Mouse (Mus musculus): Measurements from ENCODE around the gene Tmed2. TPM values are rescaled to one million over a fixed set of nuclear protein-coding genes. Genes with fewer than 3 reads are reported as not detected.
A peak's percentile ranks its signal among the peaks of the same experiment; 100 is the strongest.
"Not testable (repeated sequence)": the region's sequence is repeated elsewhere in the genome, so short reads cannot be mapped to it uniquely, and the experiment has no call there.

The Tmed2 gene
- polyA plus RNA-seq, 1 experiment from 2014 or later = 629 TPM

DNA sequence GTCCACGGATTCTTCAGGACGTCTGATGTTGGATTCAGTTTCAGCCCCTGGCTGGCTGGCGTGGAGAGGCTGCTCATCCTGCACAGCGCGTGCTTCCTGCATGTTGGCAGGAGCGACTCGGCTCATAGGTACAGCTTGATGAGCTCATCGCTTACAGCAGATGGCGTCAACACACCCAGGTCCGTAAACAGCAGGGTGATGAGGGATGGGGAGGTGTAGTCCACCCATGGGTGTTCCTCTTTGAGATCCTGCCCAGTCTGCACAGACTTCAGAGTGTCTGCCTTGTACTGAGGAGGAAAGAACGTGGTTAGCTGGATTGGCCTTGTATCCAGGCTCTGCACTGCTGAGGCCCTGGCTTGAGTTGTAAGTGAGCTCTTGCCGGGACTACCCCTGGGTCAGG lies 30.6 kb downstream of the Tmed2 start:
- Histone ChIP-seq H3K4me1 (ENCODE audit: control insufficient read depth, insufficient read depth, low read length) (no peaks in the 10 kb centered on the region), H3K27me3 (replicated peaks; ENCODE audit: control insufficient read depth, insufficient read depth, low read length) (no peaks in the 10 kb centered on the region), H3K27ac (replicated peaks; ENCODE audit: low read depth, low read length) (no peak overlapping the region), H3K36me3 (ENCODE audit: control insufficient read depth, insufficient read depth, low read length) (peaks cover 99% of the 10 kb centered on the region), H3K4me2 (ENCODE audit: low read depth, low read length) (no peak overlapping the region), H3K9me3 (ENCODE audit: control insufficient read depth, low read length) (no peaks in the 10 kb centered on the region), H3K4me3 (ENCODE audit: low read depth, low read length) (no peak overlapping the region), H3K9ac (ENCODE audit: low read depth, low read length) (no peak overlapping the region)
- DNase-seq (ENCODE audit: low spot score) (no peak), ATAC-seq (ENCODE audit: low read depth) (no peak)
- WGBS = 84% methylated on average over 12 of the region's 12 CpGs

- H3K9me3 ChIP-seq (ENCODE audit: control insufficient read depth, low read length) = no peaks in the 10 kb centered on the region
Measured at GRCm38 (mm10) chr5:124575467-124575866, 35.0 kb downstream of the Tmed2 start.

DNA sequence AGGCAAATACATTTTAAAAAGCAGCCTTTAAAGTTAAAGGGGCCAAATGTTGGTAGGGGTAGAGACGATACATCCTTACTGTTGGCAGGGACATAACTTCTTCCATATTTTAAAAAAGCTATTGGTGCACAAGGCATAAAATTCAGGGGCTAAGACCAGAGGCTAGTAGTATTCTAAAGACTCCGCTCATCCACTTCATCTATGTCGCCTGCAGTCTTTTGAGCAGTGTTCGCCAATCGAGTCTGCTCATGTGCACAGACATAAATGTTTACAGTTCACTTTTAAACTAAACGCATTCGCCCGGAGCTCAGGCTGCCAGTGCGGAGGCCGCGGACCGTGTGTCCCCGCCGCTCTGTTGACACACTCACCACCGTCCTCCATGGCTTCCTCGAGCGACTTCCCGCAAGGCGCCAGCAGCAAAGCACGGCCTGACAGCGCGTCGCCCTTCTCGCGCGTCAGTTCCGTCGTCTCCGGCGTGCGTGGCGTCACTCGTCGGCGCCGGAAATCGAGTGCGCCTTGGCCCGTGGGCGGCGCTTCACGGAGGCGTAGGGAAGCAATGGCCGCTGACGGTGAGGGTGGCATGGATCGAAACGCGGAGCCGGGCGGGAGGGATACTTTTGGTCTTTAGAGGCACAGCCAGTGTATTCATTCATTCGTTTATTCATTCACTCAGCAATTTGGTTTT lies 38.3 kb downstream of the Tmed2 start, which contains the start of the genes Eif2b1 and Gtf2h3:
TSS of gene Eif2b1 (minus strand) at position 499 of the 685 bp plus-strand sequence.
TSS of gene Gtf2h3 (plus strand) at position 508 of the 685 bp plus-strand sequence.
- Histone ChIP-seq H3K9ac (ENCODE audit: low read depth, low read length) (peak within 1 kb of the TSS; percentile 75), H3K36me3 (ENCODE audit: control insufficient read depth, insufficient read depth, low read length) (peaks cover 50% of the 10 kb centered on the region), H3K9me3 (ENCODE audit: control insufficient read depth, low read length) (no peaks in the 10 kb centered on the region), H3K4me1 (ENCODE audit: control insufficient read depth, insufficient read depth, low read length) (peaks cover 14% of the 10 kb centered on the region), H3K27ac (replicated peaks; ENCODE audit: low read depth, low read length) (no peak within 1 kb of the TSS; the same call in 1 of the 2 replicates), H3K4me3 (ENCODE audit: low read depth, low read length) (peak within 1 kb of the TSS; percentile 68), H3K4me2 (ENCODE audit: low read depth, low read length) (peak within 1 kb of the TSS; percentile 90), H3K27me3 (replicated peaks; ENCODE audit: control insufficient read depth, insufficient read depth, low read length) (no peaks in the 10 kb centered on the region)
- DNase-seq (ENCODE audit: low spot score) (peak; percentile 96), ATAC-seq (ENCODE audit: low read depth) (peak; percentile 95)
- 2% methylated on average over 41 of the region's 51 CpGs for whole genome bisulfite sequencing

More at GRCm38 (mm10) chr5:124575467-124575866, 35.0 kb downstream of the Tmed2 start:
- no peak for DNase-seq (ENCODE audit: low spot score)
- H3K27me3 ChIP-seq (replicated peaks; ENCODE audit: control insufficient read depth, insufficient read depth, low read length) = no peaks in the 10 kb centered on the region
- H3K4me2 ChIP-seq (ENCODE audit: low read depth, low read length) = no peak overlapping the region
- no peak for ATAC-seq (ENCODE audit: low read depth)
- 96% methylated on average over 7 of the region's 7 CpGs for WGBS
- no peak overlapping the region for H3K9ac ChIP-seq (ENCODE audit: low read depth, low read length)
- H3K36me3 ChIP-seq (ENCODE audit: control insufficient read depth, insufficient read depth, low read length) = peaks cover 69% of the 10 kb centered on the region
- no peak overlapping the region for H3K4me3 ChIP-seq (ENCODE audit: low read depth, low read length)
- peaks cover 14% of the 10 kb centered on the region for H3K4me1 ChIP-seq (ENCODE audit: control insufficient read depth, insufficient read depth, low read length)
- H3K27ac ChIP-seq (replicated peaks; ENCODE audit: low read depth, low read length) = no peak overlapping the region

- no peaks in the 10 kb centered on the region for H3K9me3 ChIP-seq (ENCODE audit: control insufficient read depth, low read length)
- peaks cover 14% of the 10 kb centered on the region for H3K4me1 ChIP-seq (ENCODE audit: control insufficient read depth, insufficient read depth, low read length)
- H3K4me2 ChIP-seq (ENCODE audit: low read depth, low read length) = no peak overlapping the region
- DNase-seq (ENCODE audit: low spot score) = no peak
- H3K9ac ChIP-seq (ENCODE audit: low read depth, low read length) = no peak overlapping the region
- ATAC-seq (ENCODE audit: low read depth) = no peak
- no peak overlapping the region for H3K27ac ChIP-seq (replicated peaks; ENCODE audit: low read depth, low read length)
- H3K36me3 ChIP-seq (ENCODE audit: control insufficient read depth, insufficient read depth, low read length) = peaks cover 53% of the 10 kb centered on the region
- WGBS = 88% methylated on average over 5 of the region's 5 CpGs
- no peak overlapping the region for H3K4me3 ChIP-seq (ENCODE audit: low read depth, low read length)
- no peaks in the 10 kb centered on the region for H3K27me3 ChIP-seq (replicated peaks; ENCODE audit: control insufficient read depth, insufficient read depth, low read length)
Measured at GRCm38 (mm10) chr5:124582515-124582914, 42.0 kb downstream of the Tmed2 start.

GRCm38 (mm10) chr5:124592768-124593167 lies 52.3 kb downstream of the Tmed2 start:
- no peaks in the 10 kb centered on the region for H3K9me3 ChIP-seq (ENCODE audit: control insufficient read depth, low read length)
- H3K36me3 ChIP-seq (ENCODE audit: control insufficient read depth, insufficient read depth, low read length) = peaks cover 87% of the 10 kb centered on the region
- ATAC-seq (ENCODE audit: low read depth) (no peak), DNase-seq (ENCODE audit: low spot score) (no peak)
- WGBS = 88% methylated on average over 3 of the region's 3 CpGs
- H3K9ac ChIP-seq (ENCODE audit: low read depth, low read length) = no peak overlapping the region
- H3K4me1 ChIP-seq (ENCODE audit: control insufficient read depth, insufficient read depth, low read length) = no peaks in the 10 kb centered on the region
- H3K27me3 ChIP-seq (replicated peaks; ENCODE audit: control insufficient read depth, insufficient read depth, low read length) = no peaks in the 10 kb centered on the region
- H3K4me3 ChIP-seq (ENCODE audit: low read depth, low read length) = no peak overlapping the region
- no peak overlapping the region for H3K27ac ChIP-seq (replicated peaks; ENCODE audit: low read depth, low read length)
- no peak overlapping the region for H3K4me2 ChIP-seq (ENCODE audit: low read depth, low read length)

DNA sequence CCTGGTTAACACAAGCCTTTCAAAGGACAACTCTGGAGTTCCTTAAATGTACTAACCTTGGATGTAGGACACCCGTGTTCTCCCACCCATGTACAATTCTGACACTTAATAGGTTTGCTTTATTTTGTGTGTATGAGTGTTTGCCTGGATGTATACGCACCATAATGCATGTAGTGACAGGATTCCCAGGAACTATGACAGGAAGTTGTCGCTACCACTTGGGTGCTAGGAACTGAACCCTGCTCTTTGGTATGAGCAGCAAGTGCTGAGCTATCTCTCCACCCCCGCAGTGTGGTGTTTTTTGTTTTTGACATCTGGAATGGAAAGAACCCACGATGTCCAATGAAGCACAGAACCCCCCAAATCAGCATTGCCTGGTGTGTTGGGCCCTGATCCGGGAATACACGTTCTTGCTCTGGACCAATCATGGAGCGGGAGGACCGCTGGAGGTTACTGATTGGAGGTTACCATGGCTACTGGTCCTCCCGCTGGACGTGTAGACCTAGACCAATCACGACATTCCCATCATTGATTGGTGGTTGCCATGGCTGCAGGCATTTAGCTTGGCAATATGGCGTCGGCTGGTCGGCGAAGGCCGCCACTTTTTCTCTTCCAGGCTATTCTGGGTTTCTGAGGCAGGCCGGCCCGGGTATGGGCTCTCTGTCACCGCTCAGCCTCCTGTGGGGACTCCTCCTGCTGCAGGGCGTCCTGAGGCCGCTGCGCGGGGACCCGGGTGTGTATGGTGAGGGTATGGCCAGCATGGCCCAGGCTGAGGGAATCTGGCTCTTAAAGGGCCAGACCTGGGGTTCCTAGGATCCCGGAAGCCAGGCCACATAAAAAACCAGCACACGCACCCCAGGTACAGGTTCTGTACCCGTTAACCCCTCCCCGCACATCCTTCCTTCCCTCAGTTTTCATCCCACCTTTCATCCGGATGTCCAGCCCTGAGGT lies 58.0 kb downstream of the Tmed2 start:
- Histone ChIP-seq H3K4me3 (ENCODE audit: low read depth, low read length) (peak overlapping the region; percentile 67), H3K27ac (replicated peaks; ENCODE audit: low read depth, low read length) (no peak overlapping the region; the same call in 1 of the 2 replicates), H3K27me3 (replicated peaks; ENCODE audit: control insufficient read depth, insufficient read depth, low read length) (no peaks in the 10 kb centered on the region), H3K36me3 (ENCODE audit: control insufficient read depth, insufficient read depth, low read length) (peaks cover 39% of the 10 kb centered on the region), H3K4me1 (ENCODE audit: control insufficient read depth, insufficient read depth, low read length) (no peaks in the 10 kb centered on the region), H3K9ac (ENCODE audit: low read depth, low read length) (peak overlapping the region; percentile 69), H3K9me3 (ENCODE audit: control insufficient read depth, low read length) (no peaks in the 10 kb centered on the region), H3K4me2 (ENCODE audit: low read depth, low read length) (peak overlapping the region; percentile 78)
- ATAC-seq (ENCODE audit: low read depth) = peak; percentile 100
- peak; percentile 100 for DNase-seq (ENCODE audit: low spot score)
- WGBS = 6% methylated on average over 30 of the region's 30 CpGs

DNA sequence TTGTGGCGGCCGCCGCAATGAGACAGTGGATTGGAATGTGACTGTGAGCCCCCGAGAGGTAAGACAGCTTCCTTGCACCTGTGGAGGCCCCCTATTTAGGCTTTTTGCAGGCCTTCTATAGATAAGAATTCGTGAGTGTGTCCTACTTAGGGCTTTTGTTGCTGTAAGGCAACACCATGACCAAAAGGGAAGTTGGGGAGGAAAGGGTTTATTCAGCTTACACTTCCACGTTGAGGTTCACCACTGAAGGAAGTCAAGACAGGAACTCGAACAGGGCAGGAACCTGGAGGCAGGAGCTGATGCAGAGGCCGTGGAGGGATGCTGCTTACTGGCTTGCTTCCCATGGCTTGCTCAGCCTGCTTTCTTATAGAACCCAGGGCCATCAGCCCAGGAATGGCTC lies 59.2 kb downstream of the Tmed2 start:
- H3K4me1 ChIP-seq (ENCODE audit: control insufficient read depth, insufficient read depth, low read length); DNase-seq (ENCODE audit: low spot score); ATAC-seq (ENCODE audit: low read depth); H3K9ac ChIP-seq (ENCODE audit: low read depth, low read length); H3K27ac ChIP-seq (replicated peaks; ENCODE audit: low read depth, low read length); H3K27me3 ChIP-seq (replicated peaks; ENCODE audit: control insufficient read depth, insufficient read depth, low read length); H3K4me3 ChIP-seq (ENCODE audit: low read depth, low read length); H3K9me3 ChIP-seq (ENCODE audit: control insufficient read depth, low read length); H3K4me2 ChIP-seq (ENCODE audit: low read depth, low read length): not testable (repeated sequence)
- WGBS = 53% methylated on average over 8 of the region's 8 CpGs
- H3K36me3 ChIP-seq (ENCODE audit: control insufficient read depth, insufficient read depth, low read length) = peaks cover 30% of the 10 kb centered on the region

Measured in embryonic facial prominence, embryonic 14.5 days (tissue).